Mouse (Mus musculus): ENCODE data around the gene Bach1. TPM values are rescaled to one million over a fixed set of nuclear protein-coding genes. Genes with fewer than 3 reads are reported as not detected.

The Bach1 gene
- total RNA-seq, 2 experiments from 2014 or later: 10.9 to 12.6 TPM

DNA sequence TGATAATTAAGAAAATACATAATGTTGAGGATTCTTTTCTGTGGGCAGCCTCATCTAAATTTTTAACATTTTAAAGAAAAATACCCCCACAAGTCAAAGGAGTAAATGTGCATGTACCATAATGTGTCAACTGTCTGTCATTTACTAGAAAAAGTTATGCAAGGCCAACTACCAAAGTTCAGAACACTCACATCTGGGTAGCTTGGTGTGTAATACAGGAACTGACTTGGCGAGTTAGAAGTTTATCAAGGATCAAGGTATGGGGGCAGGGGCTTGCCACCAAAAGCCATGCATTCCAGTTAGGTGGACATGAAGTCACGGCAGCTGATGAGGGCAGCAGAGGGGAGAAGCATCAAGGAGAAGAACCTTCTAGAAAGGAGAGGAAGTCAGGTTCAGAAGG lies 13.2 kb downstream of the Bach1 start:
- DNase-seq (ENCODE audit: low spot score in 2 of 2): no peak

DNA sequence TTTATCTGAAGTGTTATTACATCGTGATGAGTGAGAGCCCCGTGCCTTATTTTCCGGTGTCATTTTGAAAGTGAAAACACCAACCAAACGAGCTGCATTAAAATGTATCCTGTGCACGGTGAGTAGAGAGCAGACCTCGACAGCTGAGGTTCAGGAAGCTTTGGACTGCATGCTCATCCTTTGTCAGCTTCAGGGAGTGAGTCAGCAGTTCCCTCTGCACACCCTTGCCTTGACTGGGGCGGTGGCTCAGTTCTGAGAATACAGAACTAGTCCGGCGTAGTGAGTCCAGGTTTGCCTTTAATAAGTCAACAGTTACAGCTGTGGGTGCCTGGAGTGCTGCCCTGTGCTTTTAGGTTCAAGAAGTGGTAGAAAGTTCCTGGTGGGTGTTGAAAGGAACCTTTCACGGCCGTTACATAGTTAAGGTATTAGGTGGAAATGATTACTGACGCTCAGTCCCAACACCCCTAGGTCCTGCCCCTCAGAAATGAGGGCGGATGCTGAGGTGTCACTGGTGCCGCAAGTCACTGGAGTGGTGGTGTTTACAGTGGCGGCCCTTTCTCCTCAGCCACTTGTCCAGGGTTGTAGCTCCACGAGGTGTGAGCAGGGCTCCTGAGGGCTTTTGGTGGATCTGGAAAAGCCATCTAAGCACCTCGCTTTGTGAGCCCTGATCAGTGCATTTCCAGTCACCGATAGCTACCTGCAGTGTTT lies 14.4 kb downstream of the Bach1 start:
- DNase-seq (ENCODE audit: low spot score in 2 of 2): no peak

DNA sequence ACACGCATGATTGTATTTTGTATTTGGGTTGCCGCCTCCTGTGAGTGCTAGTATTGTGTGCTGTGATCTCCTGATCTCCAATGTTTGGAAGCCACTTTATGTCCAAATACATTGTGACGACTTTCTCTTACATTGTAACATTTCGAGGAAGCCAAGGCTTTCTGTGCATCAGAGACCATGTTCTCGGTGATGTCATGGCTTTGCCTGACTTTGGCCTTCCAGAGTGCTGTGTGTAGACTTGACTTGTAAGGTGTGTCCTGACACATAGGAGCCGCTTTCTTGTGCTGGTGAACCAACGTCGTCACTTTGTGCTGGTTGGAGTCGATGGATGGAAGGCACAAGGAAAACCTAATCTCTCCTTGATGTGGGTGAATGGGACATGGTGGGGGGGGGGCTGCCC lies 15.8 kb downstream of the Bach1 start:
- no peak for DNase-seq (ENCODE audit: low spot score in 2 of 2)

DNA sequence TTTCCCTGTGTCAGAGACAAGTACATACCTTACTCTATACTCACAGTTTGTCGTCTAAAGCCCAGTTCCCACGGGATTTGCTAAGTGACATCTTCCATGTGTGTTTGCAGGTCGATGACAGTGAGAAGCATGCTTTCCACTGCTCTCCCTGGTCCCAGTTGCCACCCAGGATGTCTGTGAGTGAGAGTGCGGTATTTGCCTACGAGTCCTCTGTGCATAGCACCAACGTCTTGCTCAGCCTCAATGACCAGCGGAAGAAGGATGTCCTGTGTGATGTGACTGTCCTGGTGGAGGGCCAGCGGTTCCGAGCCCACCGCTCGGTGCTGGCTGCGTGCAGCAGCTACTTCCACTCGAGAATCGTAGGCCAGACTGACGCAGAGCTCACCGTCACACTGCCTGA lies 16.5 kb downstream of the Bach1 start:
- DNase-seq (ENCODE audit: low spot score in 2 of 2): no peak

DNA sequence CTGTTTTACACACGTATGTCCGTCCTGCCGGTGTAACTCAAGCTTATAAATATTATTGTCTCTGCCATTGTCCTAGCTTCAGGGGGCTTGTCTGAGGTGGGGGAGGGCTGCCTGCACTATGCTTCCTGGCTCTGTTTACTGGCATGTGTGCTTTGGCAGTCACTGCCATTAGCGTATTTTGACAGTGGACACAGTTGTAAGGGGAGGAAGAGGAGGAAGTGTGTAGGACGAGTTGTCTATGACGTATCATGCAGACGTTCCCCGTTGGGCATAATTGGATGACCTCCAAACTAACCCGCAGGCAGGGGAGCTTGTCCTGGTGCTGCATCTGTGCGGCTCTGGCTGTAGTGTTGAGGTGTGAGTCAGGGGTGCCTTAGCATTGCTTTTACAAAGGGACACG lies 17.5 kb downstream of the Bach1 start:
- DNase-seq (ENCODE audit: low spot score in 2 of 2): no peak

DNA sequence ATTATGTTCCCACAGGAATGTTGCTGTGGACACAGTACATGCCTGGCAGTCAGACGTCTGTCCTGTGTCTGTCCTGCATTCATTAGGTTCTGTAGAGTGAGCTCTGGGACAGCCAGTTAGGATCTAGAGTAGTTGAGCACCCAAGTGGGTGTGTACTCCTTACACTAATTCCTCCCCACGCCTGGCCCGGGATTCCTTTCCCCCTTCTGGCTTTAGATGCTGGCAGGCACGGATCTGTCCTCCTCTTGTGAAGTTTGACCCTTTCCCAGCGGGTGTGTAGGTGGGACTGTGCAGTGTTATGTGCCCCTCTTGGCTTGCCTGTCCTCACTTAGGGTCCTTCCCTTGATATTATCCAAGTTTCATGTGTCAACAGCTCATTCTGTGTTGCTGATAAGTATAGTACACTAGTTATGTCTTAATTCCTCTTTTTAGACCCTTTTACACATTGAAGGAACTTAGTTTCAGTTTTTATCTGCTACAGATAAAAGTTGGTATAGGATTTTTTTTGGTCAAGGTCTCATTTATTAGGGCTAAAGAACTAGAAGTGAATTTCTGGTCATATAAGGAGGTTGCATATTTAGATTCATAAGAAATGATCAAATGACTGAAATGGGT lies 18.4 kb downstream of the Bach1 start:
- DNase-seq (ENCODE audit: low spot score in 2 of 2): no peak

DNA sequence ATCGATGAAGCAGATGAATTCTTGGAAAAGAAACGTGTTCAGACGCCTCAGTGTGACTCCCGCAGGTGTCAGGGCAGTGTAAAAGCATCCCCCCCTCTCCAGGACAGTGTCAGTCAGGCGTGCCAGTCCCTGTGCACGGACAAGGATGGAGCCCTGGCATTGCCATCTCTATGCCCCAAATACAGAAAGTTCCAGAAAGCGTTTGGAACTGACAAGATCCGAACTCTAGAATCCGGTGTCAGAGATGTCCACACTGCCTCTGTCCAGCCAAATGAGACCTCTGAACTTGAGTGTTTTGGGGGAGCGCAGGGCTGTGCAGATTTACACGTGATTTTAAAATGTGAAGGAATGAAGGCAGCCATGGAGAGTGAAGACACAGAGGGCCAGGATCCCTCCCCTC lies 20.3 kb downstream of the Bach1 start:
- DNase-seq (ENCODE audit: low spot score in 2 of 2): no peak

DNA sequence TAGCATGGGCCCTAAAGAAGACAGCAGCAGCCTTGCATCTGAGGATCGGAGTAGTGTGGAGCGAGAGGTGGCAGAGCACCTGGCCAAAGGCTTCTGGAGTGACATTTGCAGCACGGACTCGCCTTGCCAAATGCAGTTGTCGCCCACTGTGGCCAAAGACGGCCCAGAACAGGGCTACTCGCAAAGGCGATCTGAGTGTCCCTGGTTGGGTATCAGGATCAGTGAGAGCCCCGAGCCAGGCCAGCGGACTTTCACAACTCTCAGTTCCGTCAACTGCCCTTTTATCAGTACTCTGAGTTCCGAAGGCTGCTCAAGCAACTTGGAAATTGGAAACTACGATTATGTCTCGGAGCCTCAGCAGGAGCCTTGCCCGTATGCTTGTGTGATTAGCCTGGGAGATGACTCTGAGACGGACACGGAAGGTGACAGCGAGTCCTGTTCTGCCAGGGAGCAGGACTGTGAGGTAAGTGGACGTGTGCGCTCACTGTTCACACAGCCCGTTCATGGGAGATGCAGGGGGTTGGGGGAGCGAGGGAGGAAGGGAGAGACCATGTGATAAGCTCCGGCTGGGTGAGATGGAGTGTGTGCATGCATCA lies 21.0 kb downstream of the Bach1 start:
- no peak for DNase-seq (ENCODE audit: low spot score in 2 of 2)

DNA sequence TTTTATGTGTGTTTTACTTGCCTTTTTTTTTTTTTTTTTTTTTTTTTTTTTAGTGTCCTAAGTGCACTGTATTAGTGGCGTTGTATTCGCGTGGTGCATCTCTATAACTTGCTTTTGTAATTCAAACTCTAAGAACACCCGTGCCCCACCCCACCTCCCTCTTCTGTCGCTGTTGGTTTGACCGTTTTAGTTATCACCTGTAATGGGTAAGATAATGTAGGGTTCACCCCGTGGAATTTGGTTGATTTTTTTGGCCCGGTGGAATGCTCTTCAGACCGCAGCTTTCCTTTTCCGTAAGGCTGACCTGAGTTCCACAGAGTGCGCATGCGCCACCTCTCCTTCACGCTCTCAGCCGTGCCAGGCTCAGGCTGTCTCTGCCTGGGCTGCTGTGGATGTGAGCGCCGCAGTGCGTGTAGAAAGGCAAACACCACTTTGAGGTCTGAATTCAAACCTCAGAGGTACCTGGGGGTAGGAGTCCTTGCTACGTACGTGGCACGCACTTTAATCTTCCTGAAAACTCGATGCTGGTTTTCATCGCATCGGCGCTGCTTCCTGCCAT lies 22.2 kb downstream of the Bach1 start:
- no peak for DNase-seq (ENCODE audit: low spot score in 2 of 2)

DNA sequence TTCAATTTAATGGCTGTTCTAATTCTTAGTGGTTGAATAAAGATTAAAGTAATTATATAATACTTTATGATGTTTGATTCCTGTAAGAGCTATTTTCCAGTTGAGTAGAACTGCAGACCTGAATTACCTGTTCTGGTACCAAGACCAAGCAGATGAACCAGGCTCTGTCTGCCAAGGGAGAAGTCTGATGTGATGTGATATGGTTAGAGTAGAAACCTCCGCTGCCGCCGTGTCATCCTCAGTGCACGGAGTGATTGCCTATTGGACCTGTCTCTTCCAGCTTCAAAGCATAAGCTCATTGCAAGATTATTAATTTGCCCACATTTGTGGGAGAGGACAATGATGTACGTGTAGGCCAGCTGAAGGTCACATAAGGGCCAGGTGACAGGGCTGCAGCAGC lies 24.1 kb downstream of the Bach1 start:
- DNase-seq (ENCODE audit: low spot score in 2 of 2): no peak

DNA sequence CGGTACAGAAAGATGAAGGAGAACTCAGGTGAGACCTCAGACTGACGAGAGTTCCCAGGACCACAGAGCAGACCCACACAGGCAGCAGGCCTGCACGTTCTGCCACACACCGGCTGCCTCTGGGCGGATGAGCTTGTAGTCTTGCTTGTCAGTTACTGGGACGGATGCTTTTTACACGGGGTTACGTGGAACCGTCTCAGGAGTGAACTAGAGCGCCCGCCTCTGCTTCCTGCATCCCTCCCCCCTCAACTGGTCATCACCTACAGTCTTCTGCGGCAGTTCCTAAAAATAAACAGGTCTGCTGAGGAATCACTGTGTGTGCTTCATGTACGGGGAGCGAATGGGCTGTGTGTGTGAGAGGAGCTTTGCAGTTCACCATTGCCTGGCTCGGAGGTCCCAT lies 24.7 kb downstream of the Bach1 start:
- DNase-seq (ENCODE audit: low spot score in 2 of 2): no peak

DNA sequence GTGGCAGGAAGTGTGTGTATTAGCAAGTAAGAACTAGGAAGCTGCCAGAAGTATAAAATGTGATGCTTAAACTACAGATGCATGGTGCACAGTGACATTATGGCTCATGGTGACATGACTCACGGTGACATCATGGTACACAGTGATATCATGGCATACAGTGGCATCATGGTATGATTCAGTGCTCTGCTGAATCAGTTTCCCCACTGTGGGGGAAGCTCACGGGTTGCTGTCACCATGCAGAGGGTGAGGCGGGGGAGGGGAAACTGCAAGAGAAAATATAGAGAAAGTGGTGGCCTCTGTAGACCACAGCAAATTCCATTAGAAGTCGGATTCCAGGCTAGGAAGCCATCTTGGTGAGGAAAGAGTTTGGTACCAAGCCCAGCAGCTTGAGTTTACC lies 26.1 kb downstream of the Bach1 start:
- no peak for DNase-seq (ENCODE audit: low spot score in 2 of 2)

DNA sequence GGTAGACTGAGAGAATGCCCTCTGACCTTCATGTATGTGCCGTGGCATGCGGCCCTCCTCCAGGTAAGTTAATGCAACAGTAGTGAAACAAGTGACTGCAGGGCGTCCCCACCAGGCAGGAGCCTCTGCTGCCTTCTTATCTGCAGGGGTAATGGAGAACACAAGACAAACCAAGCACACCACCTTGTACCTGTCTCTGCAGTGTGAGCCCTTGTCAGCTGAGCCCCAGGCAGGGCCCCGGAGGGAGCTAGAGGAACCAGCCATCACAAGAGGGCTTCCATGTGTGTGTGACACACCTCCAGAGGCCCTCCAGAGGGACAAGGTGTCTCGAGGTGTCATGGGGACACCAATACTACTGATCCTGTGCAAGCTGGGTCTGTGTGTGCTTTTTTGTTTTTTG lies 26.5 kb downstream of the Bach1 start:
- no peak for DNase-seq (ENCODE audit: low spot score in 2 of 2)

DNA sequence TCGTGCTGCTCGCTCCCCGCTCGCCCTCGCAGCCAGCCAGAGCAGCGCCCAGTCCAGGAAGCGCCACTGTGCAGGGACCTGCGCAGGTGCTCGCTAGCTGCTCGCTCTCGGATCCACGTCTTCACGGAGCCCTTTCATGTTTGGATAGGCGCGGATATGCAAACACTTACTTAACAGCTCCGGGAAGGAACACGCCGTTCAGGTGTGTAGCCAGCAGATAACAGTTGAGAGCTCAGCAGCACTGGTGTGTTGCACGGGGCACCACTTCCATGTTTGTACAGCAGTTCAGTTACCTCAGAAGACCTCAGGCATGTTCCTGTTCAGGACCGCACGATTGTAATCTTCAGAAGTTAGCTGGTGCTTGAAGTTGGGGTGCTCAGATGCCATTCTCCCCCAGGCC lies 27.2 kb downstream of the Bach1 start:
- DNase-seq (ENCODE audit: low spot score in 2 of 2): no peak

DNA sequence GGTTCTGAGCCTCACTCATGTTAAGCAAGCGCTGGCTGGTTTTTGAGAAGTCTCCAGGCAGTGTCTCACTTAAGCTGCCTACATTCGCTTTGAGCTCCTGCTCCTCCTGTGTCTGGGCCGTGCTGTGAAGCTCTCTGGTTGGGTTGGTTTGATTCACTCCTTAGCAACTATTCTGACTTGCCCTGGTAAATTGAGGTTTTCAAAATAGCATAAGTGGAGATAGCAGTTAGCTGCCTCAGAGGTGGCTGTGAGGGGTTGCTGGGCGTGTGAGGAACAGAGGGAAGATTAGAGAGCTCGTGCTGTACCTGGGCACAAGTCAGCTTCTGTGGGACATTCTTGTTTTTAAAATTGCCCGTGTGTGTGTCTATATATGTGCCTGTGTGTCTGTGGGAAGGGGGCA lies 27.6 kb downstream of the Bach1 start:
- no peak for DNase-seq (ENCODE audit: low spot score in 2 of 2)

DNA sequence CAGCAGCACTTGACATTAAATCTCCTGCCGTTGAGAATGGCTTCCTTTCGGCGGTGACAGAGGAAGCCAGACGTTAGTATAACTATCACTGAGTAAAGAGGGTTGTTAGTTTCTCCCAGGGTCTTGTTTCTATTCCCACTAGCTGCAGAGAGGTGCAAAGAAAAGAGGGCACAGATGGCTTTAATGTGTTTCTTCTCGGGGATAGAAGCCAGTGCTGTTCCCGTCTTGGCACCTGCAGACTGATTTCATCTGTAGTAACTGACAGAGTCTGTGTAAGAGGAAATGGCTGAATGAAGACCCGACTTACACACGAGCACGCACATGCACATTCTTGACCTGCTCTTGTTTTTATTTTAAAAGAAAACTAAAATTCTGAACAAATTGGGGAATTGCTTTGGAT lies 28.5 kb downstream of the Bach1 start:
- DNase-seq (ENCODE audit: low spot score in 2 of 2): no peak

DNA sequence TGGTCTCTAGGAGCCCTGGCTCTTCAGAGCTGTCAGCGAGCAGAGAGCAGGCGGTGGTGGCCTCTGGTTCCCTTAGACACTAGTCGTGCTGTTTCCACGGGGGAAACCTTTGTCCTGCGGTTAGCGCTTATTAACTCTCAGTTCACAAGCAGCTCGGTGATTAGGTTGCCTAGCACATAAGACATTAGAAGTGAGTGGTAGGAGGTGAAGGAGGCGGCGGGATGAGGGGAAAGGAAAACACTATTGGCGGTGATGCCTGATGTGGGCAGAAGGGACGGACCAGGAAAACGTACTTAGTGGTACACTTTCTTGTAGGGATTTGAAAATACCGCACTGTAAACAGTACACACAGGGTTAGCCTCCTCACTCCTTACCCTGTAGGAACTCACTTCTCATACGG lies 29.2 kb downstream of the Bach1 start:
- DNase-seq (ENCODE audit: low spot score in 2 of 2): no peak

DNA sequence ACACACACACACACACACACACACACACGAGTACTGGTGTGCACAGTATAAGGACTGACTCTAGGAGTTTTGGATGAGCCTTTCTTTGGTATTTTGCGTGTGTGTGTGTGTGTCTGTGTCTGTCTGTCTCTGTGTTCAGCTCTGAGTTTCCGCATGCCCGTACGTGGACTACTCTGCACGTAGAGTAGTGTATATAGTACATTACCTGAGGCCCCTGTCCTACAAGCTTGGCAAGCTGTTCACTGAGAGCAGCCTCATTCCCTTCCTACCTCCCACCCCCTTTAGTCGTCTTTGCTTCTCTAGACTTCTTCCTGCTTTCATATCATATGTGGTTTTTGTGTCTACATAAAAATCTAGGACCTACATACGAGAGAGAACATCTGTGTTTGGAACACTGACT lies 30.0 kb downstream of the Bach1 start:
- no peak for DNase-seq (ENCODE audit: low spot score in 2 of 2)

DNA sequence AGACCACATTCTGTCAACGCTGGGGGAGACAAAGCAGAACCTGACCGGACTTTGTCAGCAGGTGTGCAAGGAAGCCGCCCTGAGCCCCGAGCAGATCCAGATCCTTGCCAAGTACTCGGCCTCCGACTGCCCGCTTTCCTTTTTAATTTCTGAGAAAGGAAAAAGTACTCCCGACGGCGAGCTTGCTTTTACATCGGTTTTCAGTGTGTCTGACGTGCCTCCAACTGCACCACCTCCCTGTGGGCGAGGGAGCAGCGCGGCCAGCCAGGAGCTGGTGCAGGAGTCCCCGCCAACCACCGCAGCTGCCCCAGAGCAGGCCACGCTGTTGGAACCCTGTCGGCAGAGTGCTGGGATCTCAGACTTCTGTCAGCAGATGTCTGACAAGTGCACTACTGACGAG lies 30.7 kb downstream of the Bach1 start:
- no peak for DNase-seq (ENCODE audit: low spot score in 2 of 2)

DNA sequence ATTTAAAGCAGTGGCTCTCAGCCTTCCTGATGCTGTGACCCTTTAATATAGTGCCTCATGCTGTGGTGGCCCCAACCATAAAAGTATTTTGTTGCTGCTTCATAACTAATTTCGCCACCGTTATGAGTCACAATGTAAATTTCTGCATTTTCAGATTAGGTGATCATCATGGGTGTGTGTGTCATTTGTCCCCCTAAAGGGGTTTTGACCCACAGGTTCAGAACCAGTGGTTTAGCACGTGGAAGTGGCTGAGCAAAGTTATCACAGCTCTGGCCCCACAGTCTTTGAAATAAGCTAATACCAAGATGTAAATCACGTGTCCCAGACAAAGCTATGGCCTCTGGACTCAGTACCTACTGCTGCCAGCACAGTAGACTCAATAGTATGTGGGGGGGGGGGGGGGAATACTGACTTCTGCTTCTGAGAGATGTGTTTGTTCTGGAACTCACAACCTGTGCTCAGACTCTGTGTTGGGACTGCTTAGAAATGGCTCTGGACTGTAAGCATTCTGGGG lies 36.2 kb downstream of the Bach1 start:
- DNase-seq (ENCODE audit: low spot score in 2 of 2): no peak

DNA sequence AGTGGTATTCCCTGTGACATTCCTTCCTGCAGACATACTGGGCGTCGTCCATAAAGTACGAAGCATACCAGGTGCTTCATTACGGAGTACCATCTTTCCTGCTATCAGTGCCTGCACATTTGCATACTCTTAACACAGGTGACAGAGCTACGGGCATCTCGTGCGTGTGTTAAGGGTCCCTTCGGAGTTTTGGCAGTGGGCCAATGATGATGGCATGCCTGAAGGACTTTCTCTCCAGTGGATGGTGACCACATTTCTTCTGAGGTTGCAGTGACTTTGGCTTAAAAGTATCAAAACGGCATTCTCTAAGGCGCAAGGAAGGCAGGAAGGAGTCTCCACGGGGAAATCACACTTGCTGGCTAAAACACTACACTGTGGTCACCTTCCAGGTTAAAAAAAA lies 37.4 kb downstream of the Bach1 start:
- no peak for DNase-seq (ENCODE audit: low spot score in 2 of 2)

DNA sequence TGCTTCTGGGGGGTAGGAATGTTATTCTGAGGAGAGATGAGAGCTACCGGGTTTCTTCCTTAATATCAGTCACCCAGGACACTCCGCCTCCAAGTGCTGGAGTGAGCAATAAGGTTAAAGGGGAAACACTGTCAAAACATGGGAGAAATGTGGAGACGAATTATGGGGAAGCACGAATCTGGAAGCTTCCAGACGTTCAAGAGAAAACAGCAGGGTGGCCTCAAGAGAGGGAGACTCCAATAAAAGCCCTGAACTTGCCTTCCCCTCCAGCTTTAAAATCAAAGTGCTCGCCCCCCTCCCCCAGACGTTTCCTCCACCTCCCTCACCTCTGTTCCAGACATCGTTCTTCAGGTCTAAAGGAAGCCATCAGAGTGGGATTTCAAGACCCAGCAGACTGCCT lies 38.6 kb downstream of the Bach1 start:
- no peak for DNase-seq (ENCODE audit: low spot score in 2 of 2)
